Mouse (Mus musculus): ENCODE results near the gene Exoc3l4.

The Exoc3l4 gene

DNA sequence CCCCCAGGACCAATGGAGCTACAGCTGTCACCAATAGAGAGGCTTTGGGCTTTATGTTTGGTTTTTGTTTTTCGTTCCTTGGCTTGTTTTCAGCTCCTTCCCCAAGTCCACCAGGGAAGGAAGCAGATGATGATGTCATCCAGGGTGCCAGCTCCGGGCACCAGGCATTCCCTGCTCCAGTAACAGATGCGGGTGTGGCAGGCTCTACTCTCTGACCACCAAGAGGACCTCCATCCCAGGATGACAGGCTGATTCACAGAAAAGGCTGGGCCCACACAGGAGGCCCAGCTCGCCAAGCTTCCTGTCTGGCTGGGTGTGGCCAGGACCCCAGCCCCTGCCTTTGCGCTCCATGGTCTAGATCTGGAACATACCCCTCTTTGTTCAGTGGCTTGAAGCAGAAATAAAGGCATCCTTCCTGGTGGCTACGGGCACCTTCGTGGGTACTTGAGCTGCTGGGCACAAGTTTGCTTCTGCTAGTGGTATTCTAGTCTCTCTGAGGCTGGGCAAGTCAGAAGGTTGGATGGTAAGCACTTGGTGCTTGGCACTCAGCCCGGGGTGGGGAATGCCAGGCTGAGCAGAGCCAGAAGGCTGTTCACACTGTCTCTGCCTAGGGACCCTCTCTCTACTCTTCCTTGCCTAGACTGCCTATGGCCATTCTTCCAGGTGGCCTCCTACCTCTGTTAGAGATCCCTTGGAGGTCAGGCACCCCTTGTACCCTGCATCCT is 5.0 kb upstream of the Exoc3l4 start:
- no peak for DNase-seq (ENCODE audit: low read depth, low spot score)

DNA sequence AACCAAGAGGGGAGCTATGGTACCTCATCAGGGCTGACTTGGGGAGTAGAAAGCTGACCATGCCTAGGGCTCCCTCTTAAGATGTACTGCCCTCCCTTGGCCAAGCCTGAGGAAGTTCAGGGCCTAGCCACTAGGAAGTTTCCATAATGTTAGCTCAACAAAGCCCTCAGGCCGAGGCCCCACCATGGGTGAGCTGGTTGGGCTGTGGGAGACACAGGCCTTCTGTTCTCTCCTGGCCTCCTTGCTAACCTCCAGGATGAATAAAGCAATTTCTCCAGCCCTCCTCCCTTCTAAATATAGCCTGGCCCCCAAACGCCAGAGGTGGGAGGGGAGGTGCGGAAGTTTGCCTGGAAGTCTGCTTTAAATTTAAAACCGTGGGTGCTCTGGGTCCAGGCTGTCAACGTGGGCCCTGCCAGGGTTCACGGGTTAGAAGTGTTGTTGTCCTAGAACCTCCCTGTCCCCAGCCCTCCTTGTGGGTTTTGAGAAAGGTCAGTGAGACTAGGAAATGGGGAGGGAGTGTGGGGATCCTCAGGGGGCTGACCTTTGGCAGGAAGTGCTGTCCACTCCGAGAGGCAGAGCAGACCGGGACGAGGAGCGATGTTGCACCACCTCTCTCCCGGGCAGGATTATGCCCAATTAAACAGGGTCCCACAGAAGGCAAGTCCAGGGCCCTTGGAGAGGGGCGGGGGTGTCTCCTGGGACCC is 4.1 kb upstream of the Exoc3l4 start:
- DNase-seq (ENCODE audit: low read depth, low spot score): no peak

DNA sequence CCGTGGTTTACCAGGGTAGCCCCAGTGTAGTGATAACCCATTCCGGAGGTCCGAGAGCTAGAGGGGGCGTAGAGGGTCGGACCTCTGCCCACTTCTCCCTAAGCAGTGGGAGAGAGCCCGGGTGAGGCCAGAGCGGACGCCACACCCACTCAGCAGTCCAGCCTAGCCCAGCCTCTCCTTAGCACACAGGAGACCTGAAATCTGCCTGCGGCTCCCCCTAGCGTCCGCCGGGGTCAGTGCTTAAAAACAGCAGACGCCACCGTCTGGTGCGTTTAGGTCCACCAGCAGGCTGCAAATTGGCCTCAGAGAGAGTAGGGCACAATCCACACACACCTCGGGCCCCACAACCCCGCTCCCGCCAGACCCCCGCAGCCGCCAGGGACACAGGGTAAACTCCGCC is 3.5 kb upstream of the Exoc3l4 start:
- no peak for DNase-seq (ENCODE audit: low read depth, low spot score)

DNA sequence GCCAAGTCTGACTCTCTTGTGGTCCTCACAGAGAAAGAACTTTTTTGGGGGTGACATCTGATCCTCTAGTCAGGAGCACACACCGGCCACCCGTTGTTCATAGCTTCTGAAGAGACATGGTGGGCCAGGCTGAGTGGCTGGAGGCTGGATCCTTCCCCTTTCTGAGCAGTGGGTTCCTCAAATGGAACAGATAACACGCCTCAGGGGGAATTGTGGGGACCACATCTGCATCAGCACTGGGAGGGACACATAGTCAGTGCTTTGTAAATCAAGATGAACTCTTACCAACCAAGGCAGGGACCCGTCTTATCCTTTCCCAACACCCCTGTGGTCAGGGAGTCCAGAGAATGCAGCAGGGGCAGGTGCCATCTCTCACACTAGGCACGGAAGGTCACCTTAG is 3.1 kb downstream of the Exoc3l4 start:
- DNase-seq (ENCODE audit: low read depth, low spot score): no peak

DNA sequence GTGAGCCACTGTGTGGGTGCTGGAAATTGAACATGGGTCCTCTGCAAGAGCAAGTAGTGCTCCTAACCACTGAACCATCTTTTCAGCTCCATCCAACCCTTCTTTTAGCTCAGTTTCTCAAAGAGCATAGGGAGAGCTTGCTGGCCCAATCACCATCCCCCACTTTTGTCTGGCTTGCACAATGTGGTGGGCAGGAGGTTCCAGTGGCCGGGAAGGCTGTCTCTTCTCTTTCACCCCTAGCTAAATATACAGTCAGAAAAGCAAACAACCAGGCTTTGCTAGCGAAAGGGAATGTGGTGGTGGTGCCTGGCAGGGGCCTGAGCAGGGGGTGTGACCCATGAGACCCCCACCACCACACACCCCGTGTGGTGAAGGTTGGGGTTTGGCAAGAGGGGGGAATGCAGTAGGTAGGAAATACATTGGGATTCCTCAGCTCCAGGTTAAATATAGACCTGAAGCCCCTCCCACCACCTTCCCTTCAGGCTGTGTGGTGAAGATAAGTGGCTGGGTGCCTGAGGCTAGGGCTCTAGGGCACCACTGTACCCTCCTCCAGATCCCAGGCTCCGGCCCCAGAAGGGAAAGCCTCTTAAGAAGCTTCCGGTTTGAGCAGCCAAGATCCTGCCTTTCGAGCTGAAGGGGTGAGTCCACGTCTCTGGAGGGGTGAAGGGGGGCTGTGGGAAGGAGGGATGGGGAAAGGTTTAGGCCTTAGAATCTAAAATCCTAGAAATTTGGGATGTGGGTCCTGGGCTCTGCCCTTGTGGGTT is 4.3 kb downstream of the Exoc3l4 start:
- DNase-seq (ENCODE audit: low read depth, low spot score): no peak

DNA sequence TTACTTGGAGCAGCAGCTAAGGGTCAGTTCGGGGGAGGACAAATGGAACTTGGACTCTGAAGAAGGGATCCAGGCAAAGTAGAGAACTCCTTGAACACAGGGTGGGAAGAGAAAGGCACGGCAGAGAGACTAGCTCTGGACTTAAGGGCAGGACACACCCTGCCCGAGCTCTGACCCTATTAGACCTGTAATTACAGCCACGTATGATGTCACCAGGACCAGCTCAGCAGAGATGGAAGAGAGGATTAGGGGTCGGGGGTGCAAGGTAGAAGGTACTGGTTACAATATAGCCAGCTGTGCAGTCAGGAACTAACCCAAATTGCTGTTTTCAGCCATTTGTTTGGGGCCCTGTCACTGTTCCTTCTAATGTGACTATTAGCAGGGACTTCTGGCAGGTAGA is 6.0 kb downstream of the Exoc3l4 start:
- DNase-seq (ENCODE audit: low read depth, low spot score): no peak

DNA sequence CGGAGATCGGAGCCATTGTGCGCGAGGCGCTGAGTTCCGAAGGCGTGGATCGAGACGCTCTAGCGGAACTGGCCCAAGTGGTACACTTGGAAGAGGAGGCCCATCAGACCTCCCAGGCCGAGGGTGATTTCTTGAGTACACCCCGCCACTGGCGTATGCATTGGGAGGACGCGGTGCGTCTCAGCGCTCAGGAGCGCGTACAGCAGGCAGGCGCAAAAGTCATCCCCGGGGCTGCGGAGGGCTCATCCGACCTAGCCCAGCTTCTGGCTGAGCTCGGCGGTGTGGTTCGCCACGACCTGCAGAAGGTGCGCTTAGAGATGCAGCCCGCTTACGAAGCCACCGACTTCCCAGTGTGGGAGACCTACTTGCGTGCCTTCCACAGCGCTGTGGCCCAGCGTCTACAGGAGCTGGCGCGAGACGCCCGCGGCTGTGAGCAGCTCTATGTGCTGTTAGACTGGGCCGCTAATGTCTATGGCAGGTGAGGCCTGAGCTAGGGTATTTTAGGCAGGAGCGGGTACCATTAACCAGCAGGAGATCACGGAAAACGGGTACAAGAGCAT is 6.8 kb downstream of the Exoc3l4 start:
- no peak for DNase-seq (ENCODE audit: low read depth, low spot score)

DNA sequence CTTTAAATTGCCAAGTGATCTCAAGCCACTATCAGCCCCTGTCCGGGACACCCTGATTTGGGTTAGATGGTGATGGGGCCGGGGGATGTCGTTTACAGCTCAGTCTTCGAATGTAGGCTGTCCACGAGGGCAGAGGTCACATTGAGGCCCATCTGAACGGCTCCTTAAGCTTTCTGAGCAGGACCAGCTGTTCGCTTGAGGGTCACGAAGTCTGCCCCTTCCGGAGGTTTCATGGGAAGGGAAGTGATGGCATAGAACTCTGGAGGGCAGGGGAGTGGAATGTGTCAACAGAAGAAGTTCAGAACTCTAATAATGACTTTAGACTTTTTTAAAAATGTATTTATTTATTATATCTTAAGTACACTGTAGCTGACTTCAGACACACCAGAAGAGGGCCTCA is 7.7 kb downstream of the Exoc3l4 start:
- no peak for DNase-seq (ENCODE audit: low read depth, low spot score)

DNA sequence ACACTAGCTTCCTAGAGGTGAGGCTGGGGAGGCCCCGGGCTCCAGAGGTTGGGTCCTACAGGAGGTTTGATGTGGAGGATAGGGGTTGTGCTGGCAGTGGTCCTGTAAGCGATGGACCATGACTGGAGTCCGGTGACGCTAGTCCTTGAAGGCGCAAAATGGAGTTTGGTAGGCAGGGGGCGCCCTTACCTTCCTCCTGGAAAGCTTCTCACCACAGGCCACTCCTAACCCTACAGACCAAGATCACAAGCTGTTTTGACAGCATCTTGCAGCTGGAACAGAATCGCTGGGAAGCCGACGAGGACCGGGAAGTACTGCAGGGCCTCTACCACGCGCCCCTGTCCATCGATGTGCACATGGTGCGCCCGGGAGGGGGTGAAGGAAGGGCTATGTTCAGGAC is 8.4 kb downstream of the Exoc3l4 start:
- DNase-seq (ENCODE audit: low read depth, low spot score): no peak

DNA sequence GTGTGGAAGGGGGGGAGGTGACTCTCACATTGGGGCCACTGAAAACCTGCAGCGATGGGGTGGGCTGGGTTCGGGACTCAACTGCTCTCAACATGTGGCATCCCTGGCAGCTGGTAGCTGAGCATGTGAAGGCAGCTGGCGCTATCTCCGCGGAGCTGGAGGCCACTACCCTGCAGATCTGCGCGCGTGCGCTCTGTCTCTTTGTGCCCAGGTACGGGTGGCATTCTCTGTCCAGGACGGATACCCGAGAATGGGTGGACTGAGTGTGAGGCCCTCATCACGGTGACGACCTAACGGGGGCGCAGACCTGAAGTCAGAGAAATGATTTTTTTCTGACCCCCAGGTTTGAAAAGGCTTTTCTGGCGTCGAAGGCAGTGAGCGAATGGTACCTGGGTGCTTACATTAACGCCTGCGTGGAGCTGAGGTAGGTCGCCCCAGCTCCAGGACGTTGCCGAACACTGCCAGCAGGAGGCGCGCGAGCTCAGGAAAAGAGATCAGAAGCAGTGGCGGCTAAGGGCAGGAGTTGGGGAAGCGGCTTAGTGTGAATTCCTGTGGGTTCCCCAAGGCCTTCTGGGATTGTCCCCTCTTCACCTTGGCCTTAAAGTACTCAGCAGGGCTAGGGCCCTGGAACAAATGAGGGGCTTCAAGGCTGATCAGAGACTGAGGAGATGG is 9.1 kb downstream of the Exoc3l4 start:
- DNase-seq (ENCODE audit: low read depth, low spot score): no peak

DNA sequence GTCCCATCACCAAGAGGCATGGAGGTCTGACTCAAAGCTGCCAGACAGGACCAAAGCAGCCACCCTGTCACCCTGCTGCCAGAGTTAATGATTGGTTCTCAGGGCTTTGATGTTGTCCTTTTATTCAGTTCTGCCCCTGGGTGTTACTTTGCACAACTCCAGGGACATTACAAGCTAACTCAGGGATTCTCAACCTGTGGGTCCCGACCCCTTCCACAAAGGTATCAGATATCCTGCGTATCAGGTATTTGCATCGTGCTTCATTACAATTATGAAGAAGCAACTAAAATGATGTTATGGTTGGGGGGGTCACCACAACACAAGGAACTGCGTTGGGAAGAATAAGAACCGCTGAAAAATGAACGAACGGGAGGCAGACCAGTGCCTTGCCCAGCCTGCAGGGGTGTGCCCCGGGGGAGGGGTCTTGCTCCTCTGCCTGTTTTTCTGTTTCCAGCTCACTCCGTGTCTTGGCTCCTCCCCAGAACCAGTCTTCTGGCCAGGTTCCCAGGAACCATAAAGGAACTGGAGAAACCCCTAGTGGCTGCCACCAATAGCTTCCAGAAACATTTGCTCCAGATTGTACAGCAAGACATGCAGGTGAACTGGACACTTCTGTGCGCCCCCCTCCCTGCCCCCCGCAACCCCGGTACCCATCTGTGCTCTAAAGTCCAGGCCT is 10.8 kb downstream of the Exoc3l4 start:
- no peak for DNase-seq (ENCODE audit: low read depth, low spot score)

DNA sequence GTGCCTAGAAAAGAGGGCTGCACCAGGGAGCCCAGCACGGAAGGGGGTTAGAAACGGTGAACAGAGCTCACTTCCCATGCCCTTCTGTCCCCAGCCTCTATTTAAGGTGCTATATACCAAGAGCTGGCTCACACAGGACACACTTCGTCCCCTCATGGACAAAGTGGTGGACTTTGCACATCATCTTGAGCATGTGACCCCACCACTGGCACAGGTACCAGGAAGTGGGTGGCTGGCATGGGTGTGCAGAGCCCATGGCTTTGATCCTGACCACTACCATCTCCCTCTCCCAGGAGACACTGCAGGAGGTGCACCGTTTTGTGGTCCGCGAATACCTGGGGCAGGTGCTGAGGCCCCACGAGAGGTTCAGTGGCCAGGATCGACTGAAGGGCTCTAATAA is 11.5 kb downstream of the Exoc3l4 start:
- DNase-seq (ENCODE audit: low read depth, low spot score): no peak

DNA sequence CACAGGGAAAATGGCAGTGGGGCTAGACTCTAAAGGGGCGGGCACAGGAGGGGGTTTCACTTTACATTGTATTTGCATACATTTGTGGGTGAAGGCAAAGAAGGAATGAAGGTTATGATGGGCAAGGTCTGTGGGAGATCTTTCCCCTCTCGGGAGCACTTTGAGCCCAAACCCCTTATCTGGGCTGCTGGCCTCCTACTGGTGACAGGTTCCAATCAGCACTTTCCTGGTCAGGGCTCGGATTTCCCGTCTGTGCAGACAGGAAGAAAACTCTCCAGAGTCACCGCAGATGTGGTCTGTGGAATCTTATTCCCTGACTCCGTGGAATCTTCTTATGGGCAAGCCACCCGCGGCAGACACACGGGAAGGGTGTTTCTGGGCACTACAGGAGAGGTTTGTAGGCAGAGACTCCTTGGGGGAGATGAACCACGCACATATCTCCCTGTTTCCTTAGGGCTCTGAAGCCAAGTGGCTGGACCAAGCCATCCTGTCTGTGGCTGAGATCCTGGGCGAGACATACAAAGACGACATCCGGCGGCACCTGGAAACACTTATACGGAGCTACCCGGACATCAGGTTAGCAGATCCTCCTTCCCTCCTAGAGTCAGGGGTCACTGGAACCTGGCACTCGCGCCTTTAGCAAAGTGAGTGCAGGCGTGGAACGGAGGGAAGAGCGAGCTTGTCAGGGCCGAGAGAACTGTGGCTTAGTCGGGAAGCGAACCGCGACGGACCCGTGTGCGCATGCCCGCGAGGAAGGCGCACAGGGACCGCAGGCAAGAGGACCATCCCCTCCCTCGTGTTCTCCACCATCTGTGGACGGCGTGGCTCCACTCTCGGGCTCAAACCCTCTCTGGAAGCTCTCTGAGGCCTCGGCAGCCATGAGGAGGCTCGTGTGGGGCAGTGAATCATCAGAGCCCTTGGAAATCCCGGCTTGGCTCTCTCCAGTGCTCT is 12.4 kb downstream of the Exoc3l4 start:
- no peak for DNase-seq (ENCODE audit: low read depth, low spot score)

DNA sequence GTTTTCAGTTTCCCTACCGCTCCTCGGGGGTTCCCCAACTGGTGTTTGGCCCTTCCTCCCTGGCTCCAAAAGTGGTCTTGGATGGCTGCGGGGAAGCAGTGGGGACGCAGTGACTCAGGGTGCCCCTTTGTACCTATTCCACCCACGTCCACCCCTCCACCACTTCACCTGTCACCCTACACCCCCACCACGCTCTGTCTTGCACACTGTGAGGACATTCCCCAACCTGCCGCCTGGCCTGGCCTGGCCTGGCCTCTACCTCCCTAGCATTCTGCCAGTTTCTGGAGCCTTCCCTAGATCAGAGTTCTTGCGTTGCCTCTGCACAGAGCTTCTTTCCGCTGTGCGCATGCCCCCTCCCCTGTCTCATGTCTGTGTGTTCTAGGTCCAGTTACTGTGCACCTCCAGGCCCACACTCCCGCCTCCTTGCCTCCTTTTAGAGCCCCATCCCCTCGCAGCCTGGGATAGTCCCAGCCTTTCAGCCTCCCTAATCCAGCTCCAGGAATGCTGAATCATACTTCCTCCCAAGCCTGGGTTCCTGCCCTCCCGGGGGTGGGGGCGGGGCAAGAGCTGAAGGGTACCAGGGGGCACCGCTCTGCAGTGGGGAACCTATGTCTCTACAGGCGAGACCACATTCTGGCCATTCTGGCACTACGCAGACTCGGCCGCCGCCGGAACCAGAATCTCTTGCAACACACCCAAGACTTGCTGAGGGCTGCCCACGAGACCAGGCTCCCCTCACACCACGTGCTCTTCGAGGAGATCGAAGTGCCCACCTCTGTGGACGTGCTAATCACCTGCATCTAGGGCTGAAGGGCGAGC is 13.4 kb downstream of the Exoc3l4 start:
- DNase-seq (ENCODE audit: low read depth, low spot score): no peak

DNA sequence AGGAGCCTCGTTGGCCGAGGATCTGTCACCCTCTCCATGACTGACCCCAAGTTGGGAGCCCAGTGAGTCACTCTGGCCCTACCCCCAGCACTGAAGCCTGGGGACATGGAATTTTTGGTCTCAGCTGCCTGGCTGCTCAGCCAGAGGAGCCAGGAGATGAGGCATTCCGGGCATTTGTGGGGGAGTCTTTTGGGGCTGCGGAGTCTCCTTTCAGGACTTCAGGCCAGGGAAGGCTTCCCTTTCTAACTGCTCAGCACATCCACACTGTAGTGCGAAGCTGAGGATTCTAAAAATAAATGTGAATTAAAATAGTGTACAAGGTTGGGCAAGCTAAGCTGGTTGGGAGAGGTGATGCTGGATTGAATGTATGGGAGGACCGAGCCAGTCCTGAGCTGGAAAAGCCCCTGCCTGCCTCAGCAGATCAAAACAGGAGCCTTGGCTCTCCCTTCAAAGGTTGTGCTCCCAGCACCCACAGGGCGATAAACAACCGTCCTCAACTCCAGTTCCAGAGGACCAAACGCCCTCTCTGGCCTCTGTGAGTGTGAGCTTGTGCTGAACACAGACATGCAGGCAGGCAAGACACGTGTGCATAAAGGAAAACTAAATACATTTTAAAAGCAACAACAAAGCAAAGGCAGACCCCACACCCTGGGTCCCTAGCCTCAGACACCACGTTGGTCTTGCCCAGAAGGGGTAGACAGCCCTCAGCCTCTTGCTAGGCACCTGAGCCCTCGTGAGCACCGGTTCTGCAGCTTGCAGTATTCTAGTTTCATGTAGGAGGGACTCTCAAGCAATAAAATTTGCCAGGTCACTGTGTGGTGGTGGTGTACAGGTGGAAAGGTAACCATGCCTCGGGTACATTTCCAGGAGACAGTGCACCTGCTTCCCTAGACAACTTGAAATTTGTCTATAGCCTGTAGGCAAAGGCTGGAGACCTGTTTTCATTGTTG is 14.3 kb downstream of the Exoc3l4 start:
- no peak for DNase-seq (ENCODE audit: low read depth, low spot score)

DNA sequence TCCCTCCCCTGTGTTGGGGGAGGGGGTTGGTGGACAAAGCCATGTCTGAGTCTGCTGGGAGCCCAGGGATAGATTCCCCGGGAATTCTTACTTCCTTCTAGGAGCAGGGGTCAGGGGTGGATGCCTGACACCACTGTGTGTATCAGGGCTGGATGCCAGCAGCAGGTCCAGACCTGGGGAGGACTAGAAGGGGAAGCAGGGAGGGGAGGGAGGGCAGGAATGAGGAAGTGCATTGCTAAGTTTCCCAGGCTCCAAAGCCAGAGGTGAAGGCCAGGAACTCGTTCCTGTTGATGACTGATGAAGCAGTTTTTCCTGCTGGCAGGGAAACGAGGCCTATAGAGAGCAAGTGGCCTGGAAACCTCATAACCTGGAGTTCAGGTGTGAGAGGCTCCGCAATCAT is 15.3 kb downstream of the Exoc3l4 start:
- DNase-seq (ENCODE audit: low read depth, low spot score): no peak

DNA sequence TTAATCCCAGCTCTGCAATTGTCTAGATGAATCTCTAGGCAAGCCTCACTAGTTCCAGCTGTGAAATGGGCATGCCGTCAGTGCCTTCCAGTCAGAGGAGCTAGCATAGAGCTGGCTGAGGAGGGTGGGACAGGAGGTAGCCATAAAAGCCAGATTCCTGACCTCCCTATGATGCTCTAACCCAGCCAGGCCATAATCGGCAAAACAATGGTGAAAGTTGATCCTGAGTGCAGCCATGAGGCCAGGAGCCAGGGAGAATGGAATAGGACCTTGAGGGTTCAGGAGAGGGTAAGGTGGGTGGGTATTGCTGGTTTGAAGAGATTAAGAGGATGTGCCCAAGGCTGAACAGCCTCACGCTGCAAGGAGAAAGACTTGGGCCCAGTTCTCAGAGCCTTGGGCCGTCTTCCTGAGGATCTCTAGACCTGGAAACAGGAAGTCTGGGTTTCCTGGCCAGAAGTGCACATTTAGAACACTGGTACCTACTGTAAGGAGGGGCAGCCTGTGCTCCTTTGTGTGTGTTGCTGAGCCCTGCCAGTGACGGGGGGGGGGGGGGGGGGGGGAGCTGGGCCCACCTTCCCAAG is 16.0 kb downstream of the Exoc3l4 start:
- DNase-seq (ENCODE audit: low read depth, low spot score): no peak
